Mouse (Mus musculus) lung, adult 2 months (tissue): ENCODE measurements around the gene Actrt3.

ENCODE experiments used
- CTCF ChIP-seq: fragments of 200-500 bp; IDR thresholded peaks from 2 replicates; pipeline ENCODE4 v1.5.1; 2011; ENCODE audit warnings: mild to moderate bottlenecking, low read length, control low read depth; ENCODE audit not compliant: insufficient read depth
- POLR2A ChIP-seq: fragments of 200-500 bp; IDR thresholded peaks from 2 replicates; pipeline ENCODE4 v1.6.1; 2011; ENCODE audit warnings: low read depth, mild to moderate bottlenecking, control low read depth, low read length, borderline replicate concordance; ENCODE audit errors: extremely low read depth

DNA sequence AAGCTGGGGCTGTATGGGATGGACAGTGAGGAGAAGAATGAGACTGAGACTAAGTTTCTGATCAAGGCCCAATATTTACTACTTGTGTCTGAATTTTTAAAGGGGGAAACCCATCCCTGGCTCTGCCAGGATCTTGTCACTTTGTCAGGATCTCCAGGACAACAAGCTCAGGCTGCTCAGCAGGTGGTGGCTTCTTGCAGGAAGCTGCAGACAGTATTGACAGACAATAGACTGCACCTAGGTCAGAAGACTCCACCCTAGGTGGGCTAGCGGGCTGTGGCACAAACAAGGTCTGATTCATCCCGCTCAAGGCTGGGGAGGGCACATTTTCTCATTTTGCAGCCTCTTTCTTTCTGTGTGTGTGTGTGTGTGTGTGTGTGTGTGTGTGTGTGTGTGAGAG lies 26.2 kb downstream of the Actrt3 start:
- TF ChIP-seq CTCF (no peak), POLR2A (no peak)
